Mouse (Mus musculus): ENCODE data around the gene Olfr10.

Gene Olfr10

DNA sequence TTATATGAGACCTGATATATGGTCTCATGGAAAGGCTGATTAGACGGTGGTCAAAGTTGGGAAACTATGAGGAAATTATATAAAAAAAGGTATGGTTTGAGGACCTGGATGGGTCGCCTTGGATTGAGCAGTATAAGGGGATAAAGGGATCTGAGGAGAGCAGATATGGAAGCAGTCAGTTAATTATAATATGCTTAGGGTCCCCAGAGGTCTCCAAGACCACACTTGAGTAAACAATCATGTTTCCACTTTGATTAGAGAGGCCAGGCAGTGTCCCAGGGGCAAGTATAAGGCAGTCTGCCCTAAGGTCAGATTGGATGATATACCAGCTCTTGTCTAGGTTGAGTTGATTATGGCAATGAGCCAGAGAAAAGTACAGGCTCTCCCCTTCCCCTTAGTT, 17.9 kb downstream of the Olfr10 start, which contains the start of gene Olfr1391:
Olfr1391 (plus strand) TSS at position 301 of the 400 bp plus-strand sequence.
- DNase-seq (ENCODE audit: low spot score in 2 of 2): no peak

DNA sequence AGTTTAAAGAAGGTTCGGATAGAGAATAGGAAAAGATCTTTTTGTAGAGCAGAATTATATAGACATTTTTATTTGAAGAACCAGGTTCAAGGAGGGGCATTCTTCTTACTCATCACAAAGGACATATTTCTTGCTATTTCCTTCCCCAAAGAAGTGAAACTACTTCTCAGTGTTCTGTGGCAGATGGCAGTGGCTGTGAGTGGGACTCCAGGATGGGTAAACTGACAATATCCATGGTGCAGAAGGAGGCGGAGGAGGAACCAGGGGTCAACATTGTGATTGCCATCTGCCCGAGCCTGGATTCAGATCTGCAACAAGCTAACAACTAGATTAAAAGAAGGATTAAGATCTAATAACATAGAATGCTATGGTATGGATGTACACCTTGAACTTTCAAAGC, 22.2 kb downstream of the Olfr10 start:
- no peak for DNase-seq (ENCODE audit: low spot score in 2 of 2)

GRCm38 (mm10) chr11:49329686-49330085, 25.1 kb downstream of the Olfr10 start:
- DNase-seq (ENCODE audit: low spot score in 2 of 2): no peak

DNA sequence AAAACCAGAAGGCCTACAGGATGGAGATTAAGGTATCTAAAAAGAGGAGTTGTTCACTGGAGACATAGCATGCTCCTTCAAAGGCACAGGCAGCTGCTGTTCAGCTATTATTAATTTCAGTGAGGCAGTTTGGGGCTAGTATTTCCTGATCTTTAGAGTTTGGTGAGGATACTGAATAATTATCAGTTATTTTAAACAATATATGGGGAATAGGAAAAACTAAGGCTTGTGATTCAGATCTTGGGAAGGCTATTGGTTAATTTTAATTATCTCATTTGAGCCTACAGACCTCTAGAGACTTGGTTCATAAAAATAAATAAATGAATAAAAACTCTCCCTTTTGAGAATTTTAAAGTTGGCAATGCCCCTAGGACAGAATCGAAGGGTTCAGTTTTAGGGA, 30.3 kb downstream of the Olfr10 start, which contains the start of gene Olfr1390:
Olfr1390 (plus strand) TSS at position 301 of the 400 bp plus-strand sequence.
- no peak for DNase-seq (ENCODE audit: low spot score in 2 of 2)

GRCm38 (mm10) chr11:49337150-49337832, 32.8 kb downstream of the Olfr10 start:
- no peak for DNase-seq (ENCODE audit: low spot score in 2 of 2)

All from cerebellum, postnatal 4 days (tissue).